Mouse (Mus musculus): ENCODE results near the gene Dlgap4. TPM values are rescaled to one million over a fixed set of nuclear protein-coding genes. Genes with fewer than 3 reads are reported as not detected.

Dlgap4 gene
- polyA plus RNA-seq, 1 experiment from 2014 or later = 137 TPM

- H3K4me1 ChIP-seq = no peaks in the 10 kb centered on the region
- no peak overlapping the region for H3K4me2 ChIP-seq (replicated peaks)
- no peaks in the 10 kb centered on the region for H3K27me3 ChIP-seq
- H3K4me3 ChIP-seq = no peak overlapping the region
- H3K27ac ChIP-seq = no peak overlapping the region
- no peaks in the 10 kb centered on the region for H3K9me3 ChIP-seq
- no peak overlapping the region for H3K9ac ChIP-seq
- 25% methylated on average over 5 of the region's 5 CpGs for WGBS
- no peaks in the 10 kb centered on the region for H3K36me3 ChIP-seq
- no peak for ATAC-seq (ENCODE audit: insufficient number of reproducible peaks, insufficient read depth, low FRiP score, low TSS enrichment)
These were observed 50.9 kb downstream of the Dlgap4 start for GRCm38 (mm10) chr2:156664407-156664806.

- Histone ChIP-seq H3K4me2 (replicated peaks) (no peak overlapping the region), H3K36me3 (no peaks in the 10 kb centered on the region), H3K27ac (no peak overlapping the region), H3K4me3 (no peak overlapping the region), H3K9me3 (no peaks in the 10 kb centered on the region), H3K4me1 (no peaks in the 10 kb centered on the region), H3K27me3 (no peaks in the 10 kb centered on the region), H3K9ac (no peak overlapping the region)
- 75% methylated on average over 8 of the region's 8 CpGs for WGBS
- ATAC-seq (ENCODE audit: insufficient number of reproducible peaks, insufficient read depth, low FRiP score, low TSS enrichment) = no peak
These were observed 51.6 kb downstream of the Dlgap4 start for GRCm38 (mm10) chr2:156664993-156665518.

- Histone ChIP-seq H3K27me3 (no peaks in the 10 kb centered on the region), H3K27ac (no peak overlapping the region), H3K9me3 (no peaks in the 10 kb centered on the region), H3K9ac (no peak overlapping the region), H3K4me3 (no peak overlapping the region), H3K36me3 (no peaks in the 10 kb centered on the region), H3K4me1 (no peaks in the 10 kb centered on the region), H3K4me2 (replicated peaks) (no peak overlapping the region)
- 75% methylated on average over 13 of the region's 13 CpGs for WGBS
- ATAC-seq (ENCODE audit: insufficient number of reproducible peaks, insufficient read depth, low FRiP score, low TSS enrichment) = no peak
These were observed 52.2 kb downstream of the Dlgap4 start for GRCm38 (mm10) chr2:156665620-156666196.

- no peak overlapping the region for H3K27ac ChIP-seq
- ATAC-seq (ENCODE audit: insufficient number of reproducible peaks, insufficient read depth, low FRiP score, low TSS enrichment) = no peak
- H3K27me3 ChIP-seq = no peaks in the 10 kb centered on the region
- WGBS = 30% methylated on average over 12 of the region's 12 CpGs
- no peaks in the 10 kb centered on the region for H3K36me3 ChIP-seq
- no peak overlapping the region for H3K4me2 ChIP-seq (replicated peaks)
- no peak overlapping the region for H3K9ac ChIP-seq
- no peak overlapping the region for H3K4me3 ChIP-seq
- H3K4me1 ChIP-seq = no peaks in the 10 kb centered on the region
- H3K9me3 ChIP-seq = no peaks in the 10 kb centered on the region
These were observed 52.7 kb downstream of the Dlgap4 start for GRCm38 (mm10) chr2:156666231-156666630.

GRCm38 (mm10) chr2:156667290-156667689 is 53.8 kb downstream of the Dlgap4 start:
- Histone ChIP-seq H3K9ac (no peak overlapping the region), H3K36me3 (no peaks in the 10 kb centered on the region)

DNA sequence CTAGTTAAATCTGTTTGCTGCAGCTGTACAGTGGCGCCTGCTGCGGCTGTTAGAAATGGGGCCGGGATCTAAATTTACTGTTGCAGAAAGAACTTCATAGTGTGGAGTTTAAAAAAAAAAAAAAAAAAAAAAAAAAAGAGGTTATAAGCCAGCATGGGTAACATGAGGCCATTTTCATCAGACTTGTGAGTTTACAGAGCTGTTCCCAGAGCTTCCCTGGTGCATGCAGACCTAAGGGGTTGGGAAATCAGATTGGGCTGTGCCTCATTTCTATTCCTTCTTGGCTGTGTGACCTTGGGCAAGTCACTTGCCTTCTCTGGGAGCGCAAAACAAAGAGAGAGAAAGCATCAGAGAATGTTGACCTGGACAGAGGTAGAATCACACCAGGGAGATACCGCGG is 55.1 kb downstream of the Dlgap4 start:
- Histone ChIP-seq H3K27ac (no peak overlapping the region), H3K4me2 (replicated peaks) (no peak overlapping the region), H3K4me1 (no peaks in the 10 kb centered on the region; the same call in 1 of the 2 replicates), H3K9me3 (no peaks in the 10 kb centered on the region), H3K4me3 (no peak overlapping the region), H3K27me3 (no peaks in the 10 kb centered on the region), H3K36me3 (no peaks in the 10 kb centered on the region), H3K9ac (no peak overlapping the region)
- WGBS = 86% methylated on average over 6 of the region's 6 CpGs
- ATAC-seq (ENCODE audit: insufficient number of reproducible peaks, insufficient read depth, low FRiP score, low TSS enrichment) = no peak

More at GRCm38 (mm10) chr2:156667290-156667689, 53.8 kb downstream of the Dlgap4 start:
- Histone ChIP-seq H3K27me3 (no peaks in the 10 kb centered on the region), H3K4me1 (no peaks in the 10 kb centered on the region), H3K4me3 (no peak overlapping the region), H3K9me3 (no peaks in the 10 kb centered on the region), H3K4me2 (replicated peaks) (no peak overlapping the region), H3K27ac (no peak overlapping the region)
- 71% methylated on average over 5 of the region's 5 CpGs for WGBS
- no peak for ATAC-seq (ENCODE audit: insufficient number of reproducible peaks, insufficient read depth, low FRiP score, low TSS enrichment)

DNA sequence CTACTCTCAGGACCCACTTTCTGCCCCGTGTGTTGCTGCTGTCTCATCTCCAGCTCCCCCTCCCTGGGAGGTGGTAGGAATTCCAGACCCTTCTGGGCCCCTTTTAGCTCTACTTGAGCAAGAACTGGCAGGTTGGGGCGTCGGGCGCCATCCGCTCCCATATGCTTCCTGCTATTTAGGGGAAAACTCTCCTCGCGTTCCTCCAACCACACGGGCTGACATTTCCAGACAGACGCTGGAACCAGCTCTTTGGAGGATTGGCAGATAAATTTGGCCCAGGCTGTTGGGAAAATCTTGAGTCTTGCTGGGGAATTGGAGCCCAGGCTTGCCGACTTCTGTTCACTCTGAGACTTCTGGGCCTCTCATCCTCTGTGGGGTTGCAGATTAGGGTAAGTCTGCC is 59.8 kb downstream of the Dlgap4 start:
- no peak for ATAC-seq (ENCODE audit: insufficient number of reproducible peaks, insufficient read depth, low FRiP score, low TSS enrichment)
- no peak overlapping the region for H3K4me2 ChIP-seq (replicated peaks)
- 77% methylated on average over 10 of the region's 10 CpGs for WGBS
- H3K27me3 ChIP-seq = no peaks in the 10 kb centered on the region
- H3K4me3 ChIP-seq = no peak overlapping the region
- H3K36me3 ChIP-seq = no peaks in the 10 kb centered on the region
- no peaks in the 10 kb centered on the region for H3K9me3 ChIP-seq
- H3K9ac ChIP-seq = no peak overlapping the region
- no peak overlapping the region for H3K27ac ChIP-seq
- no peaks in the 10 kb centered on the region; the same call in 1 of the 2 replicates for H3K4me1 ChIP-seq

GRCm38 (mm10) chr2:156673881-156674669 is 60.6 kb downstream of the Dlgap4 start:
- no peak overlapping the region for H3K9ac ChIP-seq
- no peaks in the 10 kb centered on the region for H3K36me3 ChIP-seq
- 72% methylated on average over 8 of the region's 8 CpGs for WGBS
- no peak overlapping the region for H3K4me3 ChIP-seq
- no peak for ATAC-seq (ENCODE audit: insufficient number of reproducible peaks, insufficient read depth, low FRiP score, low TSS enrichment)
- H3K9me3 ChIP-seq = no peaks in the 10 kb centered on the region
- H3K4me2 ChIP-seq (replicated peaks) = no peak overlapping the region
- H3K27me3 ChIP-seq = no peaks in the 10 kb centered on the region
- no peak overlapping the region for H3K27ac ChIP-seq
- H3K4me1 ChIP-seq = no peaks in the 10 kb centered on the region; the same call in 1 of the 2 replicates

- Histone ChIP-seq H3K4me1 (no peaks in the 10 kb centered on the region; the same call in 1 of the 2 replicates), H3K27me3 (no peaks in the 10 kb centered on the region), H3K36me3 (no peaks in the 10 kb centered on the region), H3K4me3 (no peak overlapping the region), H3K27ac (no peak overlapping the region), H3K9me3 (no peaks in the 10 kb centered on the region), H3K9ac (no peak overlapping the region), H3K4me2 (replicated peaks) (no peak overlapping the region)
- ATAC-seq (ENCODE audit: insufficient number of reproducible peaks, insufficient read depth, low FRiP score, low TSS enrichment) = no peak
- 7% methylated on average over 6 of the region's 6 CpGs for WGBS
These were observed 63.4 kb downstream of the Dlgap4 start for GRCm38 (mm10) chr2:156676885-156677284.

DNA sequence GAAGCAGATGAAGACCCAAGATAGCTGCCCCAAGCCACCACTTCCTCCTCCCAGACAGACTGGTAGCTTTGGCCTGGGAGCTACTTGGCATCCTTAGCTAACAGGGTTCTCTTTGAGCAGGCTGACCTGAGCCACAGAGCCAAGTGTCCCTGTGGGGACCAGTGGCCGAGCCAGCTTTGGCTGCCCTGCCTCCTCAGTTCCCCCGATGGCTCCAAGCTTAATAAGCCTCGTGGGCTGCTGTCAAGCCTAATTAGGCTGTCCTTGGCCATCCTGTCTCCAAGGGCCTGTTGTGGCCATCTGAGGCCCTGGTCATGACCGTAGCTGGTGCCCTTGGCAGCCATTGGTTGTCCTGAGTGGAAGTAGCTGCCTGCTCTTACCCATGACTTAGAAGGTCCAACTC is 64.6 kb downstream of the Dlgap4 start:
- Histone ChIP-seq H3K36me3 (no peaks in the 10 kb centered on the region), H3K27me3 (no peaks in the 10 kb centered on the region), H3K4me1 (no peaks in the 10 kb centered on the region; the same call in 1 of the 2 replicates), H3K4me2 (replicated peaks) (no peak overlapping the region), H3K4me3 (no peak overlapping the region), H3K9me3 (no peaks in the 10 kb centered on the region), H3K9ac (no peak overlapping the region), H3K27ac (no peak overlapping the region)
- no peak for ATAC-seq (ENCODE audit: insufficient number of reproducible peaks, insufficient read depth, low FRiP score, low TSS enrichment)
- 74% methylated on average over 4 of the region's 4 CpGs for WGBS

GRCm38 (mm10) chr2:156682965-156683364 is 69.5 kb downstream of the Dlgap4 start:
- H3K4me3 ChIP-seq = no peak overlapping the region
- no peak overlapping the region for H3K9ac ChIP-seq
- no peaks in the 10 kb centered on the region for H3K9me3 ChIP-seq
- 66% methylated on average over 12 of the region's 12 CpGs for whole genome bisulfite sequencing
- no peak for ATAC-seq (ENCODE audit: insufficient number of reproducible peaks, insufficient read depth, low FRiP score, low TSS enrichment)
- no peak overlapping the region for H3K4me2 ChIP-seq (replicated peaks)
- H3K27ac ChIP-seq = no peak overlapping the region
- H3K4me1 ChIP-seq = no peaks in the 10 kb centered on the region
- no peaks in the 10 kb centered on the region for H3K27me3 ChIP-seq
- no peaks in the 10 kb centered on the region for H3K36me3 ChIP-seq

DNA sequence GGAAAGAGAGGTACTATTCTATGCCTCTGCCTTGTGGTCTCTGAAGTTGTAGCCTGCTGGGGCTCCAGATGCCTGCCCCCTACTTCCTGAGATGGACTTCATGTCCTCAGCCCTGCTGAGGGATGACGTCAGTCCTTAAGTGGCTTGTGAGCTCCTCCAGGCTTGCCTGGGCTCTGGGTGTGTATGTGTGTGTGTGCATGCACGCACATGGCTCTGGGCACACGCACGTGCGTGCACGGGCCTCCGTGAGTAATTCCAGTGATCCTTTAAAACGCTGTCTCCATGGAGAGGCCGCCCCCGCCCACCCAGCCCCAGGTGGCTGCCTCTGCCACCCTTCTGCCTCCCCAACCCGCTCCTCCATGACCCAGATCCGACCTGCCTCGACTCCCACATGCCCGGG is 72.5 kb downstream of the Dlgap4 start:
- Histone ChIP-seq H3K4me2 (replicated peaks) (no peak overlapping the region), H3K27me3 (peaks cover 4% of the 10 kb centered on the region; the same call in 1 of the 2 replicates), H3K9ac (no peak overlapping the region), H3K27ac (no peak overlapping the region), H3K9me3 (no peaks in the 10 kb centered on the region), H3K36me3 (no peaks in the 10 kb centered on the region), H3K4me1 (no peaks in the 10 kb centered on the region), H3K4me3 (no peak overlapping the region)
- ATAC-seq (ENCODE audit: insufficient number of reproducible peaks, insufficient read depth, low FRiP score, low TSS enrichment) = no peak
- WGBS = 76% methylated on average over 14 of the region's 14 CpGs
